Mouse (Mus musculus) erythroblast, embryonic 14.5 days (primary cell): ENCODE data around the gene Gadl1.

Experiments used
- GATA1 ChIP-seq: IDR thresholded peaks from 2 replicates; pipeline ENCODE4 v1.6.1; 2012; ENCODE audit warnings: low read length, inconsistent platforms, mixed read lengths
- TAL1 ChIP-seq: IDR thresholded peaks from 3 replicates; pipeline ENCODE4 v1.6.1; 2012; ENCODE audit warnings: low read length, inconsistent platforms, mixed read lengths

DNA sequence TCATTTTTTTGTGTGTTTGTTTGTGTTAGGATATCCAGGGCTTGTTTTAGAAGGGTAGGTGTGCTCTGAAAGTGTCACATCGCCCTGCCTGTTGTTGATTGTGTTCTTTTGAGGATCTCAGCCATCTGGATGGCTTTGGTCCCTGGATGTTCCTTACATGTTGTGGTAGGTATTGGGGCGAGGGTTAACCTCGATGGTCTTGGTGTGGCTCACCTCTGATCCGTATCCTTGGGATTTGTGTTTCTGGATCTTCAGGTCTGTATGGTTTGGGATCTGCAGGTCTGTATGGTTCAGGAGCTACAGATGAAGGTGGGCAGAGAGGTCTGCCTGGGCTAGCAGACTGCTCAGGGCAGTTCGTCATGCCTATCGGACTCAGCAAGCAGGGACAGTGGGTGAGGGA, 28.8 kb upstream of the Gadl1 start:
- TF ChIP-seq TAL1 (no peak), GATA1 (no peak)
